Mouse (Mus musculus): ENCODE measurements around the gene Rab3a.

Gene Rab3a

GRCm38 (mm10) chr8:70774740-70775139 lies 20.3 kb downstream of the Rab3a start:
- no peak for DNase-seq (ENCODE audit: low spot score in 2 of 2)

GRCm38 (mm10) chr8:70775227-70775626 lies 20.7 kb downstream of the Rab3a start:
- no peak for DNase-seq (ENCODE audit: low spot score in 2 of 2)

GRCm38 (mm10) chr8:70775851-70776495 lies 21.5 kb downstream of the Rab3a start:
- DNase-seq (ENCODE audit: low spot score in 2 of 2): no peak

DNA sequence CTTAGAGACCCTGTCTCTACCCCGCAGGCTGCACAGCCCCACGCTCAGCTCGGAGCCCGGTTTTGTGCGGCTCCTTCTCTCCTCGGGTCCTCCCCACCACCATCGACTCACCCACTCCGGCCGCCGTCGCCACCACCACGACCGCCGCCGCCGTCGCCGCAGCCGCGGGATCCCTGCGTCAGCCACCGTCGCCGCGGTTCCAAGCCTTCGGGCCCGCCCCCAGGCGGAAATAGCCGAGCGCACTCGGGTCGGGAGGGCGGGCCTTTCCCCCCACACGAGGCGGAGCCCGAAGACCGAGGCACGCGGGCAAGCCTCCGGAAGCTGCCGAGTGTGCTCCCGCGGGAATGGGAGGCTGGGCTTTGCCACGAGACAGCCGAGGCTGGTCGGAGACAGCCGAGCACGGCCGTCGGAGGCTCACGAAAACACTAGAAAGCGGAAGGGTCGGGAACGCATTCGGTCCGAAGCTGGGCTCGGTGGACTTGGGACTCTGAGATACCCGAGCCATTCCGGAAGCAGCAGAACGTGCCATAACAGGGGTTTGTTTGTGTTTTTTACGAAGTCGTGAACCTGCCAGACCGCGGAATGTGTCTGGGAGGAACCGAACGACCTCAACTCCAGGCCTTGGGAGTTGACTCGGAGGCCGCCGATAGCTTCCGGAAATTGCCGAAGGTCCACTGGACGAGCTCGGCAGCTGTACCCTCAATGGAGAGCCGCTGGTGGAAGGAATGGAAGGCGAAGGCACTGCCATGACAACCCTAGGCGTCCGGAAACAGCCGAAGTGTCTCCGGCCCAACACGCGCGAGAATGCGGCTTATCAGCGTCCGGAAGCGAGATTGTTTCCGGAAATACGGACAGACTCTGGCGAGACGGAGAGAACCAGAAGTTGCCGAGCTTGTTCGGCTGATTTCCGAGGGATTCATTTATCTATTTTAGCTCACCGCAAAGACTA lies 22.3 kb downstream of the Rab3a start, which contains the start of gene Pik3r2:
TSS of gene Pik3r2 (minus strand) at position 218 of the 949 bp plus-strand sequence.
- DNase-seq (ENCODE audit: low spot score in 2 of 2): peak; percentile 97 to 98

DNA sequence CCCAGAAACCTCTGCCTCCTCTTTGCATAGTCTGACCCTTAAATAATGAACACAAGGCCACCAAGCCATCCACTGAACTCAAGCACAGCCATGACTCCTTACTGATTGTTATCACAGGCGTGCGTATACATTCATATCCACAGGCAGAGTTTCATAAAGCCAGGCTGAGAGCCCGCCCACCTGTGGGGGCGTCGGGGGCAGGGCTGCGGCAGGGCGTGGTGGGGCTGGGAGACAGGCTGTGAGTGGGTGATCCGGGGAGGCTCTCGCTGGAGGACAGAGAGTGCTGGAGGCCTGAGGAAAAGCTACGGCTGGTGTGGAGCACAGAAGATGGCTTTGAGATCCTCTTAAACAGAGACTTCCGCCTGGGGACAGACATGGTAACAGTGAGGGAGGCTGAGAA lies 25.6 kb downstream of the Rab3a start:
- no peak for DNase-seq (ENCODE audit: low spot score in 2 of 2)

- DNase-seq (ENCODE audit: low spot score in 2 of 2): no peak
Observed at GRCm38 (mm10) chr8:70786291-70787050, 32.0 kb downstream of the Rab3a start.

- no peak for DNase-seq (ENCODE audit: low spot score in 2 of 2)
Observed at GRCm38 (mm10) chr8:70787051-70787445, 32.6 kb downstream of the Rab3a start.

- DNase-seq (ENCODE audit: low spot score in 2 of 2): no peak
Observed at GRCm38 (mm10) chr8:70787941-70788667, 33.6 kb downstream of the Rab3a start.

DNA sequence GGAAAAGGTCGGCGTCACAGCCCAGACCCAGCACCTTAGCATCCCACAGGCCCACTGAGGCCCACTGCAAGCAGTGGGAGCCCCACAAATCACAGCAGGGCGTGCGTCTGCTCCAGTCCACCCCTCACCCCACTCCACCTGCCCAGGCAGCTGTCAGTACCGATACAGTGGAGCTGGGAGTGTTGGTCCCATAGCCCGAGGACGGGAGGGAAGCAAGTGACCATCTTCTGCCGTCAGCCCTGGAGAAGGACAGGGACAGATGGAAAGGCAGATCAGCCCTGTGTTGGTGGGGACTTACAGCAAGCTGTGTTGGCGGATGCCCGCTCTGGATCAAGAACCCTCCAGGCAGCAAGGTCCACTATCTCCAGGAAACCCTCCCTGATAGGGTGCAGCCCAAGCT lies 34.6 kb downstream of the Rab3a start:
- no peak for DNase-seq (ENCODE audit: low spot score in 2 of 2)

DNA sequence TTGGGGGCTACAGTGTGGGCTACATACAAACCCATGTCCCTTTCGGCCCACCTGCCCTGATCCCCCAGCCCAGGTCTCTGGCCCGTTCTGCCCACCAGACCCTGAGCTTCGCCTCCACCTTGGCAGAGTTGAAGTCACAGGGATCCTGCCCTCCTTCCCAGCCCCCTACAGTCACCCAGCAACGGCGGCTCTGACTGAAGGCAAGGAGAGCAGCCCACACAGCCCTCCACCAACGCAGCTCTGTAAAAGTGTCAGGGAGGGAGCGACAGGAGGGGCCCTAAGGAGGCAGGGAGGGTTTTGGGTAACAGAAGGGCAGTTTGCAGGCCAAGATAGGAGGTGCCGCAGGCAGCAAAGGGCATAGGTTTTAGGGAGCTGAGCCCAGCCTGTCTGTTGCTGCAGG lies 36.4 kb downstream of the Rab3a start:
- DNase-seq (ENCODE audit: low spot score in 2 of 2): peak in 1 of 2 experiments; percentile 60

DNA sequence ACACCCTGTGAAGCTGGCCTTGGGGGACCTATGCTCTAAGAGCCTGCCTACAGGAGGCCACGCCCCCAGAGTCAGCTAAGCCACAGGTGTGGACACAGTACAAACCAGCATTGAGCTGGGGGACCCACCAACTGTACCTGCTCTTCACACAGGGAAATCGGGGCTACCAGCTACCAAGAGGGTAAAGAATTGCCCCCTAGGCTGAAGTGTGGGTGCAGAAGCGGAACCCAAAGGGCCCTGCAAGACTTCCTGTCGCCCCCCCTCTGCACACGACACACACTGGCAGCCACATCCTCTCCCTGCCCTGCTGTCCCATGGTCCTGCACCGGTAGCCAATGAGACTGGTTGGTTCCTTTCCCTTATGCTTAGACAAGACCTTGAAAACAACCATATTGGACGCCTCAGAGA lies 36.8 kb downstream of the Rab3a start:
- DNase-seq (ENCODE audit: low spot score in 2 of 2): no peak

DNA sequence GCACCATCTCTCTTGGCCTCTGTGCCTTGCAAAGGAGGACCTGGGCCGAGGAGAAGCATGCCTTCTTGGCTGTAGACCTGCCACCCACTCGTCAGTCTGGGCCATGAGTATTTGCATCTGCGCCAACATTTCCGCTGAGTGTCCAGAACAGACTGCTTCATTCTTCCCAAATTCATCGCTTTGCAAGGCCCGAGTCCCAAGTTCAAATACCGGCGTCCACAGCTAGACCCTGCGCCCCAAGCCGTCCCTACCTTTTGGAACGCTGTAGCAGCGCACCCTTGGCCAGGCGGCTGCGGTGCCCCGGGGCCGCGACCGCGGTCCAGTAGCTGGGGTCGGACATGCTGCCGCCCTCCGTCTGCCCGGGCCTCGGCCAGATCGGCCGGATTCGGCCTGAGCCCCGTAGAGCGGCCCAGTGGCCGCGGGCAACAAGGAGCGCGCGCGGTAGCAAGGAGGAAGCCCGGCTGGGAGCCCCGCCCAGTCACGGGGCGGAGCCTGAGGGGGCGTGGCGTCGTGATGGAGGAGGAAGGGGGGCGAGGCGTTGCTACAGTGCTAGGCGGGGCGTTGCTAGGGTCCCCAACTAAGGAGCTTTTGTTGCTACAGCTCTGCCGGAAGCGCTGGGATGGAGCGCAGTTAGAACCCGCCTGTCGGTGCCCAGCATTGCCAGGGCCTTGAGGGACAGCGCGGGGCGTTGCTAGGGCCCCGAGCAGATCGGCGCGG lies 37.7 kb downstream of the Rab3a start:
- peak; percentile 94 to 98 for DNase-seq (ENCODE audit: low spot score in 2 of 2)

DNA sequence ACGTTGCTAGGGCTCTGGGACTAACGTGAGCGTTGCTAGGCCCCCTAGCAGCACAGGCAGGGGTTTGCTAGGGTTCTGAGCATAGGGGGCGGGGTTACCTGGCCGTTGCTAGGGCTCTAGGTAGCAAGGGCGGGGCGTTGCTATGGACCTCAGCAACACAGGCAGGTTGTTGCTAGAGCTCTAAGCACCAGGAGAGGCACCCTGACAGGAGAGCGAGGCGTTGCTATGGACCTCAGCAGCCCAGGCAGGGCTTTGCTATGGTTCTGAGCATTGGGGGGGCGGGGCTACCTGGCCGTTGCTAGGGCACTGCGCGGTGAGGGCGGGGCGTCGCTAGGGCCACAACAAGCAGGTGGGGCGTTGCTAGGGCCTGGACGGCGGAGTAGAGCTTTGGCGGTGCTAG lies 38.2 kb downstream of the Rab3a start:
- DNase-seq (ENCODE audit: low spot score in 2 of 2): no peak

GRCm38 (mm10) chr8:70794215-70794614 lies 39.7 kb downstream of the Rab3a start:
- DNase-seq (ENCODE audit: low spot score in 2 of 2): no peak

DNA sequence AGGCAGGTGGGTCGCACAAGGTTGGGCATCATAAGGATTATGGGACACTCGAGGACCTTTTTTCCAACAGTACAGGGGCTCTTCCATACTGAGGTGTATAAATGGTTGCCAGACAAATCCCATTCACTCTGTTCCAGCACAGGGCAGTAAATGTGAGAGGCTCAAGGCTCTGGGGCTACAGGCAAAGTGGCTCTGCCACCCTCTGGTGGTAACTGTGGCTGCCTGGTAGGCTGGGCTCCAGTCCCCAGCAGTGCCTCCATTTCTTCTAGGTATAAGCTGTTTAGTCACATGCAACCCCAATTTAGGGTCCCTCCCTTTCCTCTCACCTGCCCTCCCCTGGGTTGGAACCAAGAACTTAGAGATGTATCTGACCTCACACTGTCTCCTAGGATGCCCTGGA lies 40.9 kb downstream of the Rab3a start:
- DNase-seq (ENCODE audit: low spot score in 2 of 2): no peak

DNA sequence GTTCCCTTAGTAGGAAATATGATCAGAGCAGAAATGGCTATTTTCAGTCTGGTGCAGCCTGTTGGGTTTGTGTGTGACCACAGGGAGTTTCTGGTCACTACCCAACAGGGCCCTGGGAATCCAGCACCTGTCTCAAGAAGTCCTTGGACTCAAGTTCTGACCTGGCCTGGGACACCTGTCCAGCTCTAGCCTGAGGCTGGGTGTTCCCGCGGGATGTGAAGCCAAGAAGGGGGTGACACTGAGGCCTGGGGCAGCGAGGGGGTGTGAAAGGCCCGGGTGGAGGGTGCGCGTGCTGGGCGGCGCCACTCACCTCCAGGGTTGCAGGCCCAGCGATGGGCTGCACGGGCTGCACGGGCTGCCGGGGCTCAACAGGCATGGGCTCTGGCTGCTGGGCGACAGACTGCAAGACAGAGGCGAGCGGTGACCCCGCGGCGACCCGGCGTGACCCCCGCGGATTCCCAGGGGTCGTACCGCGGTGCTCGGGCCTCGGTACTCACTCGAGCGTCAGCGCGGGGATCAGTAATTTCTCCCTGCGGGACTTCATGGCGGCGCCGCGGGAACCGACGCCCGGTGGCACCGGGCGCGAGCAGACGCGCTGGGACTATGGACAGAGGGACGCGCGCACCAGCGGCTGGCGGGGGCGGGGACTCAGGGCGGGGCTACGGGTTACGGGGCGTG lies 42.1 kb downstream of the Rab3a start:
- peak in 1 of 2 experiments; percentile 8 for DNase-seq (ENCODE audit: low spot score in 2 of 2)

- peak; percentile 89 for DNase-seq (ENCODE audit: low spot score in 2 of 2)
Observed at GRCm38 (mm10) chr8:70797081-70798070, 42.9 kb downstream of the Rab3a start.

GRCm38 (mm10) chr8:70798281-70798680 lies 43.8 kb downstream of the Rab3a start:
- no peak for DNase-seq (ENCODE audit: low spot score in 2 of 2)

DNA sequence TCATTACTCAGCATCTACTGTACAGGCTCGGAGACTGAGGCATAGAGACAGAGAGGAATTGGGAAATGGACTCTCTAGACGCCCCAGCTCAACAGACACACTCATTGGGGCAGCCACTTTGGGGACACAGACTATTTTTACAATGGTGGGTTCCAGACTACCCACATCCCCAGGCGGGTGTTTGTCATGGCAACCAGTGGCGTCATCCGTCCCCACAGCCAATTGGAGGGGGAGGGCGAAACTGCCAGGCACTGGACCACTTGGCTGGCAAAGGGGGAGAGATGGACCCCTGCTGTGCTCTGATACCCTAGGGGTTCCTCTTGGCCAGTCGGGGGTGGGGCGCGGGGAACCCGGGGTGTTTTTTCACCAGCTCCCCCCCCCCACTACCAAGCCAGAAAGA lies 46.2 kb downstream of the Rab3a start:
- DNase-seq (ENCODE audit: low spot score in 2 of 2): peak; percentile 75 to 76
